Mouse (Mus musculus) MEL (cell line): ENCODE data around the gene Ep400.

Source experiments
- CHD2 ChIP-seq: IDR thresholded peaks from 2 replicates; pipeline ENCODE4 v1.6.1; 2011; ENCODE audit warnings: low read length, improper control_type of control experiment
- CTCF ChIP-seq, 3 experiments: IDR thresholded peaks in 2 of 3; conservative IDR thresholded peaks in 1 of 3; 2 replicates each; pipeline ENCODE4 v1.5.1; 2011 to 2012; ENCODE audit warnings: low read length in 3 of 3, low read depth in 2 of 3, mild to moderate bottlenecking in 2 of 3, improper control_type of control experiment in 1 of 3, inconsistent platforms in 1 of 3, mixed read lengths in 1 of 3, moderate library complexity in 1 of 3; ENCODE audit not compliant: control insufficient read depth in 1 of 3, insufficient read depth in 1 of 3, poor library complexity in 1 of 3, severe bottlenecking in 1 of 3
- E2F4 ChIP-seq: IDR thresholded peaks from 2 replicates; pipeline ENCODE4 v1.6.1; 2011; ENCODE audit warnings: low read depth, low read length, improper control_type of control experiment, borderline replicate concordance
- GATA1 ChIP-seq: IDR thresholded peaks from 2 replicates; pipeline ENCODE4 v1.6.1; 2011; ENCODE audit warnings: low read depth, low read length, improper control_type of control experiment
- MAX ChIP-seq: IDR thresholded peaks from 2 replicates; pipeline ENCODE4 v1.6.1; 2011; ENCODE audit warnings: low read length, improper control_type of control experiment
- MAZ ChIP-seq: IDR thresholded peaks from 2 replicates; pipeline ENCODE4 v1.6.1; 2012; ENCODE audit warnings: low read depth, mild to moderate bottlenecking, inconsistent platforms, low read length, improper control_type of control experiment
- MEF2A ChIP-seq: IDR thresholded peaks from 2 replicates; pipeline ENCODE4 v1.6.1; 2014; ENCODE audit warnings: low read depth, mild to moderate bottlenecking, inconsistent platforms, low read length, improper control_type of control experiment; ENCODE audit not compliant: poor library complexity, insufficient replicate concordance, severe bottlenecking; ENCODE audit errors: extremely low read depth
- POLR2A ChIP-seq, 2 experiments: IDR thresholded peaks; 2 replicates each; pipeline ENCODE4 v1.6.1; 2011 to 2012; ENCODE audit warnings: low read length in 2 of 2, mild to moderate bottlenecking in 2 of 2, control low read depth in 1 of 2, improper control_type of control experiment in 1 of 2, low read depth in 1 of 2, moderate library complexity in 1 of 2; ENCODE audit not compliant: control insufficient read depth in 1 of 2, insufficient read depth in 1 of 2, poor library complexity in 1 of 2

DNA sequence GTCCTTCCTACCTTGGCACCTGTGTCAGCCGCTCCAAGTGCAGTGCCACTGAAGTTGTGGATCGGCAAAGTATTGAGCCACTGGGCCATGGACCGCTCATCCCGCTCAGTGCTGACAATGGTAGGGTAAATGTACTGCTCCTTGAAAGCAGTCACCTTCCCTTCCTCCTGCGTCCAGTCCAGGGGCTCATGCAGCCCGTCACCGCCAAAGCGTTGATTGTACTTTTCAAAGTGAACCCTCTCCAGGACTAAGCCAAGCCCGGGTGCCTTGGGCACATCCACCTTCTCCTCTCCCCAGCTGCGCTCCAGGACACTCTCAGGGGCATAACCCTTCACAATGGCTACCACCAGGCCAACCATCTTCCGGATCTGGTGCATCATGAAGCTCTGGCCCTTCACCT lies 4.0 kb upstream of the Ep400 start:
- TF ChIP-seq E2F4 = no peak
- no peak for TF ChIP-seq CTCF (IDR thresholded peaks at IDR 0.05 in 2 of 3, conservative IDR thresholded peaks at IDR 0.05 in 1 of 3; ENCODE audit: control insufficient read depth in 1 of 3, insufficient read depth in 1 of 3, low read depth in 2 of 3, low read length in 3 of 3, poor library complexity in 1 of 3, severe bottlenecking in 1 of 3)
- TF ChIP-seq POLR2A (IDR thresholded peaks at IDR 0.05; ENCODE audit: control insufficient read depth in 1 of 2, insufficient read depth in 1 of 2, low read depth in 1 of 2, low read length in 2 of 2, poor library complexity in 1 of 2) = no peak
- no peak for TF ChIP-seq CHD2
- no peak for TF ChIP-seq MAX
- no peak for TF ChIP-seq MEF2A
- no peak for TF ChIP-seq MAZ
- TF ChIP-seq GATA1 = no peak
